Mouse (Mus musculus) heart, embryonic 11.5 days (tissue): Measurements from ENCODE around the gene Hs3st6. TPM values are rescaled to one million over a fixed set of nuclear protein-coding genes. Genes with fewer than 3 reads are reported as not detected.

ENCODE experiments used
- ATAC-seq: fragments of 200-750 bp; cut with Nextera tagmentation; replicated peaks from 2 replicates; pipeline ENCODE4 v1.8.0; 2017; ENCODE audit warnings: moderate library complexity; ENCODE audit not compliant: insufficient number of reproducible peaks, low FRiP score, low TSS enrichment
- H3K27ac ChIP-seq: fragments of 300-500 bp; sonication (generic); 2 replicates; pipeline ENCODE4 v1.5.1; 2014; ENCODE audit warnings: mild to moderate bottlenecking, low read depth, low read length
- H3K27me3 ChIP-seq: fragments of 300-500 bp; sonication (generic); 2 replicates; pipeline ENCODE4 v1.6.1; 2014; ENCODE audit warnings: mild to moderate bottlenecking, low read length, mixed read lengths; ENCODE audit not compliant: control insufficient read depth, insufficient read depth
- H3K36me3 ChIP-seq: fragments of 300-500 bp; sonication (generic); 2 replicates; pipeline ENCODE4 v1.6.1; 2014; ENCODE audit warnings: mild to moderate bottlenecking, low read length, moderate library complexity, mixed read lengths; ENCODE audit not compliant: control insufficient read depth, insufficient read depth
- H3K4me1 ChIP-seq: fragments of 300-500 bp; sonication (generic); 2 replicates; pipeline ENCODE4 v1.6.1; 2014; ENCODE audit warnings: low read length; ENCODE audit not compliant: control insufficient read depth, insufficient read depth
- H3K4me2 ChIP-seq: fragments of 300-500 bp; sonication (generic); 2 replicates; pipeline ENCODE4 v1.6.1; 2014; ENCODE audit warnings: mild to moderate bottlenecking, moderate library complexity
- H3K4me3 ChIP-seq: fragments of 300-500 bp; sonication (generic); 2 replicates; pipeline ENCODE4 v1.5.1; 2014; ENCODE audit warnings: low read depth, low read length
- H3K9ac ChIP-seq: fragments of 300-500 bp; sonication (generic); 2 replicates; pipeline ENCODE4 v1.6.1; 2014; ENCODE audit warnings: mild to moderate bottlenecking, low read depth, low read length, moderate library complexity
- H3K9me3 ChIP-seq: fragments of 300-500 bp; sonication (generic); replicated peaks from 2 replicates; pipeline ENCODE4 v1.6.1; 2016; ENCODE audit warnings: low read length; ENCODE audit not compliant: control insufficient read depth
- WGBS: fragments of 180-500 bp; shearing (Covaris S2); extraction: QIAGEN DNeasy Blood & Tissue Kit; methylation state at CpG from one replicate; pipeline ENCODE4 v1.1.7; 2014; ENCODE audit not compliant: insufficient replicate concordance; 5-methylcytosine and 5-hydroxymethylcytosine counted together
- polyA plus RNA-seq: library from polyadenylated mRNA; unstranded; fragments of >200 nt; fragmentation: Nextera tagmentation; extraction: Ambion mirVana; gene quantifications from 2 replicates; pipeline ENCODE4 v1.2.1, GENCODE M21; 2014

Gene Hs3st6
- polyA plus RNA-seq, 1 experiment from 2014 or later, result 0.34 TPM

DNA sequence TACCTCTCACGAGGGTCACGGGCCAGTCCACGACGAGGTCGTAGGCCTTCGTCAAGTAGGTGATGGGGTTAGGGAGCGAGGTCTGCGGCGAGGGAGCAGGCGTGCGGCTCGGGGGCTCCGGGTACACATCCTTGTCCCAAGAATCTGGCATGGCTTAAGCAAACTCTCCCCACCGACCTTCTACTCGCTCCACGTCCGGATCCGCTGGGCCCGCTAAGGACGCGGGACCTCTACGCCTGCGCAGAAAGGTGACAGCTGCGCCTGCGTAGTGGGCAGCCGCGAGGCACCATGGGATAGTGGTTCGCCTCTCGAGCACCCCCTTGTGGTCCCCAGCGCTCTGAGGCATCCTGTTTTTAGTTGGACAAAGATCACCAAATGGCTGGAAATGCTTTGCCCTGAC lies 28.6 kb upstream of the Hs3st6 start, which contains the start of gene Ndufb10:
TSS of gene Ndufb10 (minus strand) at position 295 of the 400 bp plus-strand sequence.
- Histone ChIP-seq H3K9me3 (no peaks in the 10 kb centered on the region), H3K36me3 (peaks cover 12% of the 10 kb centered on the region), H3K27ac (peak within 1 kb of the TSS; percentile 85), H3K9ac (peak within 1 kb of the TSS; percentile 95), H3K27me3 (peaks cover 3% of the 10 kb centered on the region; the same call in 1 of the 2 replicates), H3K4me2 (peak within 1 kb of the TSS; percentile 88), H3K4me1 (peaks cover 23% of the 10 kb centered on the region), H3K4me3 (peak within 1 kb of the TSS; percentile 91)
- under 1% methylated on average over 30 of the region's 30 CpGs for WGBS
- ATAC-seq, result peak; percentile 60

DNA sequence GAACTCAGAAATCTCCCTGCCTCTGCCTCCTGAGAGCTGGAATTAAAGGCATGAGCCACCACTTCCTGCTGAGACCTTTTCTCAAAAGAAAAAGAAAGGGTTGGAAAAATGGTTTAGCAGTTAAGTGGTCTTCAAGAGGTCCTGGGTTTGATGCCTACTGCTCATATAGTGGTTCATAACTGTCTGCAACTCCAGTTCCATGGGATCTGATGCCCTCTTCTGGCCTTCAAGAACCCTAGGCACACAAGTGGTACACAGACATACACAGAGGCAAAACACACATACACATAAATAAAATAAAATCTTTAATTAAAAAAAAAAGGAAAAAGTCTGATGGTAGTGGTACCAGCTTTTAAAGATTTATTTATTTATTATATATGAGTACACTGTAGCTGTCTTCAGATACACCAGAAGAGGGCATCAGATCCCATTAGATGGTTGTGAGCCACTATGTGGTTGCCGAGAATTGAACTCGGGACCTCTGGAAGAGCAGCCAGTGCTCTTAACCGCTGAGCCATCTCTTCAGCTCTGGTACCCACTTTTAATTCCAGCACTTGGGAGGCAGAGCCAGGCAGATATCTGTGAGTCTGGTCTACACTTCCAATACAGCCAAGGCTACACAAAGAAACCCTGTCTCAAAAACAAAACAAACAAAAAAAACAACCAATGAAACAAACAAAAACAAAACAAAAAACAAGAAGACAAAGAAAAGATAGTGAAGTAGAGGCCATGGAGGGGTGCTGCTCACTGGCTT lies 27.0 kb upstream of the Hs3st6 start:
- H3K36me3 ChIP-seq, result peaks cover 12% of the 10 kb centered on the region
- H3K4me1 ChIP-seq, result peaks cover 23% of the 10 kb centered on the region
- peaks cover 3% of the 10 kb centered on the region; the same call in 1 of the 2 replicates for H3K27me3 ChIP-seq
- H3K27ac ChIP-seq, result no peak overlapping the region
- no peak overlapping the region for H3K4me3 ChIP-seq
- no peak overlapping the region for H3K9ac ChIP-seq
- no peaks in the 10 kb centered on the region for H3K9me3 ChIP-seq
- no peak for ATAC-seq
- no peak overlapping the region for H3K4me2 ChIP-seq
- 71% methylated on average over 3 of the region's 3 CpGs for WGBS

DNA sequence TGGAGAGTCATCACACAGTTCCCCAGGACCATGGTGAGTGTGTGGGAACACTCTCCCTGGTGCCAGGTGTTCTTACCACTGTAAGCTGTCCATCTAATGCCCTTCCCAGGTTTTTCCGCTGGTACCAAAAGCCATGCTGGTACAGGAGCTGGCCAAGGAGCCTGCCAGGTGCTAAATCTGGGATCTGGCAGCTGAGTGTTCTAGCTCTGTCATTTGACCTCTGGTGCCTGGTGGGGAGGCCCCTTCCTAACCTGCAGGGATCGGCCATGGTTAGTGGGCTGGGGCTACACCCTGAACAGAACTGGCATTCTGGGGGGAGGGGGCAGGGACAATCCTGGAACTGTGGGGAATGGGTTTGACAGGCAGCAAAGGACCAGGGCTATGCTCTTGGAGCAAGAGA lies 25.2 kb upstream of the Hs3st6 start, which contains the start of gene Rpl3l:
TSS of gene Rpl3l (plus strand) at position 203 of the 400 bp plus-strand sequence.
- H3K9ac ChIP-seq, result no peak within 1 kb of the TSS
- H3K27me3 ChIP-seq, result peaks cover 3% of the 10 kb centered on the region; the same call in 1 of the 2 replicates
- H3K4me2 ChIP-seq, result no peak within 1 kb of the TSS
- H3K9me3 ChIP-seq, result no peaks in the 10 kb centered on the region
- H3K27ac ChIP-seq, result no peak within 1 kb of the TSS
- WGBS, result 70% methylated on average over 2 of the region's 2 CpGs
- H3K4me3 ChIP-seq, result no peak within 1 kb of the TSS
- H3K36me3 ChIP-seq, result no peaks in the 10 kb centered on the region
- H3K4me1 ChIP-seq, result peaks cover 15% of the 10 kb centered on the region
- no peak for ATAC-seq

DNA sequence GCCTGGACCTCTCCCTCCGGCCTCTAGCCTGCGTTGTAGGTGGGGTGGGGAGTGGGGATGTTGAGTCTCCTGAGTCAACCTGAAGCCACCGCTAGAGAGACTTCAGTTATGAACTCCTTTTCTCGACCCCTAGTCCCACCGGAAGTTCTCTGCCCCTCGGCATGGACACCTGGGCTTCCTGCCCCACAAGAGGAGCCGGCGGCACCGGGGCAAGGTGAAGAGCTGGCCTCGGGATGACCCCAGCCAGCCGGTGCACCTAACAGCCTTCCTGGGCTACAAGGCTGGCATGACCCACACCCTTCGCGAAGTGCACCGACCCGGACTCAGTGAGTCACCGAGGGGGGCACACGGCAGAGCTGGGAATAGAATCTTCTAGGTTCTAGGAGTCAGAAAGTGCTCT lies 24.6 kb upstream of the Hs3st6 start:
- no peak overlapping the region for H3K4me3 ChIP-seq
- ATAC-seq, result no peak
- no peak overlapping the region for H3K9ac ChIP-seq
- no peaks in the 10 kb centered on the region for H3K9me3 ChIP-seq
- no peak overlapping the region for H3K4me2 ChIP-seq
- 67% methylated on average over 17 of the region's 17 CpGs for WGBS
- H3K4me1 ChIP-seq, result peaks cover 9% of the 10 kb centered on the region
- H3K36me3 ChIP-seq, result no peaks in the 10 kb centered on the region
- H3K27me3 ChIP-seq, result peaks cover 3% of the 10 kb centered on the region; the same call in 1 of the 2 replicates
- no peak overlapping the region for H3K27ac ChIP-seq

DNA sequence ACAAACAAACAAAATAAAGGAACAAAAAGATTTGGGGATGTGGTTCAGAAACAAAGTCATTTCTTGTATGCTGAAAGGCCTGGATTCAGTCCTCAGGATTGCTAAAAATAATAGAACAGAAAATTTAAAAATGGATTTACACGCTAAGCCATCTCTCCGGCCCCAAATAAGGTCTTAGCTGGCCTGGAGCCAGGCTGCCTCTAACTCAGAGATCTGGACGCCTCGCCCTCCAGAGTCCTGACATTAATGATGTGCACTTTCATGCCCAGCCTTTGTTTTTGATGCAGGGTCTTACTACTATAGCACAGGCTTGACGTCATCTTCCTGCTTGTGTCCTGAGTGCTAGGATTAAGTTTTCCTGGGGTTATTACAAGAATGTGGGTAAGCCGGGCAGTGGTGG lies 23.7 kb upstream of the Hs3st6 start:
- Histone ChIP-seq H3K9ac (no peak overlapping the region), H3K4me1 (peaks cover 6% of the 10 kb centered on the region; the same call in 1 of the 2 replicates), H3K4me3 (no peak overlapping the region), H3K36me3 (no peaks in the 10 kb centered on the region), H3K4me2 (no peak overlapping the region), H3K9me3 (no peaks in the 10 kb centered on the region), H3K27ac (no peak overlapping the region), H3K27me3 (peaks cover 3% of the 10 kb centered on the region; the same call in 1 of the 2 replicates)
- no peak for ATAC-seq
- 81% methylated on average over 6 of the region's 6 CpGs for WGBS

DNA sequence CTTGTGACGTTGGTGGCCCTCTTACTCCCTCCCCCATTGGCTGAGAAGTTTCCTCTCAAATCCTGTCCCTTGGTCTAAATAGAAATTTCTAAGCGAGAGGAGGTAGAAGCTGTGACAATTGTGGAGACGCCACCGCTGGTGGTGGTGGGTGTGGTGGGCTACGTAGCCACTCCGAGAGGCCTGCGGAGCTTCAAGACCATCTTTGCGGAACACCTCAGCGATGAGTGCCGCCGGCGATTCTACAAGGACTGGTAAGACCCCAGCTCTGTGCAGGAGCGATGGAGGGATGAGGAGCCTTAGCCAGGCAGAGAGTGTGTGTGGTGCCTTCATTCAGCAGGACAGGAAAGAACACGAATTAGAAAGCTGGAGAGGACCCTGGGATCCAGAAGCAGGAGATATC lies 22.0 kb upstream of the Hs3st6 start:
- H3K4me3 ChIP-seq, result no peak overlapping the region
- no peaks in the 10 kb centered on the region for H3K9me3 ChIP-seq
- H3K9ac ChIP-seq, result no peak overlapping the region
- H3K4me1 ChIP-seq, result peaks cover 6% of the 10 kb centered on the region; the same call in 1 of the 2 replicates
- H3K36me3 ChIP-seq, result no peaks in the 10 kb centered on the region
- no peak overlapping the region for H3K4me2 ChIP-seq
- no peak overlapping the region for H3K27ac ChIP-seq
- H3K27me3 ChIP-seq, result peaks cover 3% of the 10 kb centered on the region; the same call in 1 of the 2 replicates
- 79% methylated on average over 14 of the region's 14 CpGs for WGBS
- no peak for ATAC-seq

DNA sequence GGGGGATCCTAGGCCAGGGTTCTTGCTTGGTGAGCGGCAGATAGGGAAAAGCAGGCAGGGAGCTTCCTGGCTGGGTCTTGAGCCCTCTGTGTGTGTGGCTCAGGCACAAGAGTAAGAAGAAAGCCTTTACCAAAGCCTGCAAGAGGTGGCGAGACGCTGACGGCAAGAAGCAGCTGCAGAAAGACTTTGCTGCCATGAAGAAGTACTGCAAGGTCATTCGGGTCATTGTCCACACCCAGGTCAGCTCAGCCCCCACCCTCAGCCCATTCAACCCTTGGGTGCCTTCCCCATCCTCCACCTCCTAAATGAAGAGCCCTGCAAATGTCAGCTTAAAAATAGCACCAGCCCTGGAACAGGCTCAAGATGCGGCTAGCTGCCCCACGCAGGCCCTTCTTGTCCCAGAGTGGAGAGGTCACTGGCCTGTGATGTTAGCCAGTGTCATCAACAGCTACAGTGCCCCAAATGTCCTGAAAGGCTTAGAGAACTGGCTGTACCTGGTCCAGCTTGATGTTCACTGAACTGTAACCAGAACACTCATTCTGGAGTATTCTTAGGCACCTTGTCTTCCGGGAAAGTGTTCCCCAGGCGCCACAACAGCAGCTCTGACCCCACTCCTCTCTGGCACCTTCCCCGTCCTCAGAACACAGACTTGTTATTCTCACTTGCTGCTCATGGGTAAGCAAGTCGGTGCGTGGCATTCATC lies 20.4 kb upstream of the Hs3st6 start:
- Histone ChIP-seq H3K4me1 (peaks cover 14% of the 10 kb centered on the region), H3K4me2 (no peak overlapping the region), H3K27ac (peak overlapping the region; percentile 47; the same call in 1 of the 2 replicates), H3K9ac (no peak overlapping the region), H3K27me3 (peaks cover 2% of the 10 kb centered on the region; the same call in 1 of the 2 replicates), H3K4me3 (no peak overlapping the region), H3K36me3 (no peaks in the 10 kb centered on the region), H3K9me3 (no peaks in the 10 kb centered on the region)
- 65% methylated on average over 12 of the region's 12 CpGs for WGBS
- ATAC-seq, result no peak

DNA sequence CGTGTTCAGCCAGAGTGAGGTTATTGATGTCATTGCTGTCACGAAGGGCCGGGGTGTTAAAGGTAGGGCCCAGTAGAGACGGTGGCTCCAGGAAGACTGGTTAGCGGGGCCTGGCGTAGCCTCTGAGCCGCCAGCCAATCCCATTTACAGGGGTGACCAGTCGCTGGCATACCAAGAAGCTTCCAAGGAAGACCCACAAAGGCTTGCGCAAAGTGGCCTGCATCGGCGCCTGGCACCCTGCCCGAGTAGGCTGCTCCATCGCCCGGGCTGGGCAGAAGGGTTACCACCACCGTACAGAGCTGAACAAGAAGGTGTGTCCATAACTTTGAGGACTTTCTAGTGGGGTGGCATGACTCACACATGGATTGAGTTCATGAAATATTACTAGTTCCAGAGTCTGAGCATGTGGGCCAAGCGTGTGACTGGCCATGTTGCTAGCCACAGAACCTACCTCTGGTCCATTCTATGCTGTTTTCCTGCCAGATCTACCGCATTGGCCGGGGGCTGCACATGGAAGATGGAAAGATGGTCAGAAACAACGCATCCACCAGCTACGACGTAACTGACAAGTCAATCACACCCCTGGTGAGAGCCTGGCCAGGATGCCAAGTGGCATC lies 19.2 kb upstream of the Hs3st6 start:
- Histone ChIP-seq H3K9ac (no peak overlapping the region), H3K4me3 (no peak overlapping the region), H3K27me3 (no peaks in the 10 kb centered on the region), H3K4me1 (peaks cover 14% of the 10 kb centered on the region), H3K4me2 (no peak overlapping the region), H3K27ac (no peak overlapping the region), H3K36me3 (no peaks in the 10 kb centered on the region), H3K9me3 (no peaks in the 10 kb centered on the region)
- ATAC-seq, result no peak
- 88% methylated on average over 21 of the region's 21 CpGs for WGBS
